Mouse (Mus musculus): ENCODE results near the gene Foxk1. TPM values are rescaled to one million over a fixed set of nuclear protein-coding genes. Genes with fewer than 3 reads are reported as not detected.
A peak's percentile ranks its signal among the peaks of the same experiment; 100 is the strongest.

Foxk1 gene
- total RNA-seq, 4 experiments from 2014 or later = 45.5 to 49.7 (median 48.7) TPM

- DNase-seq (ENCODE audit: low spot score in 2 of 2) = no peak
Measured at GRCm38 (mm10) chr5:142418419-142418818, 17.1 kb downstream of the Foxk1 start.

- DNase-seq (ENCODE audit: low spot score in 2 of 2) = no peak
Measured at GRCm38 (mm10) chr5:142420317-142420716, 19.0 kb downstream of the Foxk1 start.

DNA sequence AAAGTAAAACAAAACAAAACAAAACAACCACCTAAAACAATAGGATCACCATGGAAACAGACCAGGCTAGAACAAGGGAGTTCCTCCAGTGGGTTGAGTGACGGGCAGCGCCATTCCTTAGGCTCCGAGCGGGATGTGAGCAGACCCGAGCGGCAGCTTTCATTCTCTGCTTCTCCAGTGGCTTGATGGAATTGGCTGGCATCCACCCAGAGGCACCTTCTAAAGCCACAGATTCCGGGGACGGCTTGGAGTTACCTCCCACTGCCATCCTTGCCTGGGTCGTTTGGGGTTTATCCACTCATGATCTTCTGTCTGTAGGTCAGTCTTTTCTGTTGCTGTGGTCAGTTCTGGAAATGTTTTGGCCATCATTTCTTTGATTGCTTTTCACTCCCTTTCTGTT lies 19.6 kb downstream of the Foxk1 start:
- DNase-seq (ENCODE audit: low spot score in 2 of 2) = no peak

DNA sequence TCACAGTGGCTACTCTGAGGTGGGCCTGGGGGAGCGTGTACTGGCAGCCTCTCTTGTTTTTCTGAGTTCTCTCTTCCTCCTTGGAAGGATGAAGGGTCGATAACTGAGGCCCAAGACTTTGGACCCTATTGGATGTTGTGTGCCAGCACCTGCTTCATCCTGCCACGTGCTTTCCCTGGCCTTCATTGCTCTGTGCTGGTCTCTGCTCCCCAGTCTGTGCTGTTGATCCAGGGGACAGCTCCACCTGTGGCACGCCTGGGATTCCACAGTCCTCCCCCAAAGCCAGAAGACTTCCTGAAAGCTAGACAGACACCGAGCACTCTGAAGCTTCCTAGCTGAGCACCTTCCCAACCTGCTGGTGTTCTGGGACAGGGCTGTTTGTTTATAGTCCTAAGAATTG lies 20.6 kb downstream of the Foxk1 start:
- no peak for DNase-seq (ENCODE audit: low spot score in 2 of 2)

GRCm38 (mm10) chr5:142423141-142423540 lies 21.8 kb downstream of the Foxk1 start:
- no peak for DNase-seq (ENCODE audit: low spot score in 2 of 2)

DNA sequence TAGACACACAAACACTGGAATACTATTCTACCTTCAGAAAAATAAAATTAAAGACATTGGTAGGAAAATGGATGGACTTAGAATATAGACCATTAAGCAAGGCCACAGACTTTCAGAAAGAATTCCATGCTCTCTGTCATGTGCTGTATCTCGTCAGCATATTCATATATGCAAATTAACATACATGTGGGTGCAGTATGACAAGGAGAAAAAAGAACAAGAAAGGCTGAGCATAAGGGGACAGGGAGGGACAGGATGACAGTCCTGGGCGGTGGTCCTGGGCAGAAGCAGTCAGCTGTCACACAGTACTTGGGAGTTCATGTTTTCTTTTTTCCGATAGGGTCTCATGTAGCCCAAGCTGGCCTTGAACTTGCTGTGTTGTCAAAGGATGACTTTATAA lies 22.4 kb downstream of the Foxk1 start:
- no peak for DNase-seq (ENCODE audit: low spot score in 2 of 2)

- no peak for DNase-seq (ENCODE audit: low spot score in 2 of 2)
Measured at GRCm38 (mm10) chr5:142424627-142425349, 23.5 kb downstream of the Foxk1 start.

DNA sequence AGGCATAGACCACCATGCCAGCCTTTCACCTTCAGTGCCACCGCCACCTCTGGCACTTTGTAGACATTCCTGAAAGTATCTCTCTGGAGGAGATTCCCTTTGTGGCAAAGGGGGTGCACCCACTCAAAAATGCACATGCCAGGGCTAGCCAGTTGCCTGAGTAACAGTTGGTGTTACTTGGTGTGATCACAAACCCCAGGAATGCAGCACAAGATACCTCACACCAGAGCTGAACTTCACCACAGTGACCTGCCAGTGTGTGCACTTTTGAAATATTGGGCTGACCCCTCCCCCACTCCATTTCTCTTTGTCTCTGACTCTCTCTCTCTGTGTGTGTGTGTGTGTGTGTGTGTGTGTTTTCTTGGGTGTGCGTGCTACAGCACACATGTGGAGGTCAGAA lies 25.2 kb downstream of the Foxk1 start:
- DNase-seq (ENCODE audit: low spot score in 2 of 2) = no peak

DNA sequence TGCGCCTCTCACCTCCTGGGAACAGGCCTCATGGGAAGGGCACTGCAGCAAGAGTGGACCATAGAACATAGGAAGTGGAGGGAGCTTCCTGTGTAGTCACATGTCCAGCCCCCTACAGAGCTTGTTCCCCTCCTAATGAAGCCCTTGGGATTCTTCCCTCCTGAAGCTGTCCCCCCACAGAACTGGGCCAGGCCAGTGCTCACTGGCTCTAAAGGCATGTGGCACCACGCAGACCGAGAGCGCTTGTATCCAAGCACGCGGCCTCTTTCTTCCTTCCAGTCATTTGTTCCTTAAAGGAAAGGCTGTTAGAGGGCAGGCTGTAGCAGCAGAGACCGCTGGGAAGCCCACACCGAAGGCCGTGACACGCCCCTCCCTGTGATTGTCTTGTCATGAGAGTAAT lies 26.6 kb downstream of the Foxk1 start:
- no peak for DNase-seq (ENCODE audit: low spot score in 2 of 2)

DNA sequence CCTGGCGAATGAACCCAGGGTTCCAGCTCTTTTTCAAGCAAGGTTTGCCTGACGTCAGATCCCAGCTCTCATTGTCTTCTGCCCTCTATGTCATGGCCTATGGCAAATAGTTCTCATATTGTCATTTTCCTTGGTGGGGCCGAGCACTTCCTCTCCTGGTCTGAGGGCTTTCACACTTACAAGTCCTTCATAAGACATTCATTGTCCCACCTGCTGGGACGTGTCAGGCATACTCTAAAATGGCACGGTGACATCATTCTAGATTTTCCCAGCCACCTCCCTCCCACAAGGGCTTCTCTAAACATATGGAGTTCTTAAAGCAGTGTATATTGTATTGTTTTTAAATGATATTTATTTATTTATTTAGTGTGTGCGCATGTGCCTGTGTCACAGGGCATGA lies 27.4 kb downstream of the Foxk1 start:
- DNase-seq (ENCODE audit: low spot score in 2 of 2) = no peak

DNA sequence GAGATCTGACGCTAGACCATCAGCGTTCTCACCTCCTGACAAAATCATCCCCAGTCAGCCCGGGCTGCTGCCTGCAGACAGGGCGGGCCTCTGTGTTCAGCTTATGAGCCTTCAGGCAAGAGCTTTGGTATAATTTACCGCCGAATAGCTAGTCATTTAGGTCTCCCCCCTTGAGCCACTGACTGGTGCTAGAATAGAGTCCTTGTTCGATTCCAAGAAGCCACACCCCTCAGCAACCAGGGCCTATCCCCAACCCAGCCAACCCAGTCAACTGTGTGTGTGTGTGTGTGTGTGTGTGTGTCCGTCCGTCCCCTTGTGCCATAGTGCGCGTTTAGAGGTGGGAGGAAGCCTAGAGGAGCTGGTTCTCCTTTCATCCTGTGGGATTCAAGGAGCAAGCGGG lies 29.7 kb downstream of the Foxk1 start:
- DNase-seq (ENCODE audit: low spot score in 2 of 2) = no peak

DNA sequence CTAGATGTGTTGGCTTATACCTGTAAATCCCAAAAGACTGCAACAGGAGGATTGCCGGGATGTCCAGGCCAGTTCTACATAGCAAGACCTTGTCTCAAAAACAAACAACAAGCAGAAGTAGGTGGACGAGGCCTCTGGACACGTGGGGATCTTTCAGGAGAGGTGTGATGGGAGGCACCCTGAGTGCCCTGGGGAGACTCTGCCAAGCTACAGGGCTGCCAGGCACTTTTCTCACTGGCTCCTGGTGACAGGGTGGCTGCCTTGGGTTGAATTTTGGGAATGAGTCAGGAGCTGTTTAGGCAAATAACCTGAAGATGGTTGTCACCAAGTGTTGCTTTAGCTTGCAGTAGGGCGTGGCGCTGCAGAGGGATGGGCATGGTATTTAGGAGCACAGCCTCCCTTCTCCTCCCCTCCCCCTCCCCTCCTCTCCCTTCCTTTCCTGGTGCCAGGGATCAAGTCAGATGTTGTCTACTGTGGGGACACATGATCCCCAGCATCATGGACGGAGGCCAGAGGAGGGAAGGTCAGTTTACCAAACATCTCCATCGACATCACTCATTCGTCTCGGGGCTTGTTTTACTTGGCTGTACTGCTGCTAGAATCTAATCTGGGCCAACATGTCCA lies 30.6 kb downstream of the Foxk1 start:
- no peak for DNase-seq (ENCODE audit: low spot score in 2 of 2)

DNA sequence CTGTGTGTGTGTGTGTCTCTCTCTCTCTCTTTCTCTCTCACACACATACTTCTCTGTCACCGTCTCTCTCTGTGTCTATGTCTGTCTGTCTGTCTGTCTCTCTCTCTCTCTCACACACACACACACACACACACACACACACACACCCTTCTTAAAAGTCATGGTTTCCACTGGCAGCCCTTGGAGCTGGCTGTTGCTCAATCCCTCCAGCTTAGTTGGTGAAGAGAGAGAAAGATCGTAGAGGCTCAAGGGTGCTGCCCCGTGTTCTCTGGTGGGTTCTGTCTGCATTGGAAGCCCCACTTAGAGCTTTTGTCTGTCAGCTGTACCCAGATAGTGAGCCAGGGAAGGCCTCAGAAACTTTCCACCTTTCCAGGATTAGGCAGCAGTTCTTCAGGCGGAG lies 31.4 kb downstream of the Foxk1 start:
- no peak for DNase-seq (ENCODE audit: low spot score in 2 of 2)

DNA sequence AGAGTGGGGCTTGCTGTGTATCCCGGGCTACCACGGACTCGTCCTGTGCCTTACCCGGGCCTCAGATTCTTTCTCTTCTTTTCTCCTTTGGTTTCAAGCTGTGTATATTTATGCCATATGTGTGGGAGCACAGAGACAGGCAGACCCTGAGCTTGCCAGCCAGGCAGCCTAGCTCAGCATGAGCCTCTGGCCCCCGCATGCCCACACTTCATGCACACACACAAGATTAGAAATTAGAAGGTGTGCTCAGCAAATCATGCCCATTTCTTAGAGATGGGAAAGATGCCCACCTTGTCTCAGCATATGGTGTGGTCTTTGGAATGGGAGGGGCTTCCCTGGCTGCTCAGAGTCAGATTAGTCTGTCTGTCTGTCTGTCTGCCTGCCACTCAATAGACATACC lies 32.8 kb downstream of the Foxk1 start:
- DNase-seq (ENCODE audit: low spot score in 2 of 2) = peak; percentile 55 to 62

DNA sequence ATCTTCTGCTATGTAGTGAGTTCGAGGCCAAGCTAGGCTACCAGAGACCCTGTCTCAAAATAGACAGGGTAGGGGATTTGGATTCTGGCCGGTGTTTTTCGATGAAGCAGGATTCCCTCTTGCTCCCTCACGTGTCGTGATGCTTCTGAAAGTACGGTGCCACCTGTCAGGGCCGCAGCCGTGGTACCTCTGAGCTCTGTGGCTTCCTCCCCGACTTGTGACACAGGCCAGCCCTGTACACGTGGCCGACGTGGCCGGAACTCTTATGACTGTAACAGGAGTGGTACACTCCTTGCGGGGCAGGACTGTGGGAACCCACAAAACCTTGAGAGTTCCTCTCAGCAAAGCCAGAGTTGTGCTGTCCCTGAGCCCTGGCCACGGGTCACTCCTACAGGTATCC lies 34.4 kb downstream of the Foxk1 start:
- no peak for DNase-seq (ENCODE audit: low spot score in 2 of 2)

GRCm38 (mm10) chr5:142438380-142438938 lies 37.2 kb downstream of the Foxk1 start:
- DNase-seq (ENCODE audit: low spot score in 2 of 2) = peak in 1 of 2 experiments; percentile 52

GRCm38 (mm10) chr5:142439911-142440432 lies 38.7 kb downstream of the Foxk1 start:
- no peak for DNase-seq (ENCODE audit: low spot score in 2 of 2)

DNA sequence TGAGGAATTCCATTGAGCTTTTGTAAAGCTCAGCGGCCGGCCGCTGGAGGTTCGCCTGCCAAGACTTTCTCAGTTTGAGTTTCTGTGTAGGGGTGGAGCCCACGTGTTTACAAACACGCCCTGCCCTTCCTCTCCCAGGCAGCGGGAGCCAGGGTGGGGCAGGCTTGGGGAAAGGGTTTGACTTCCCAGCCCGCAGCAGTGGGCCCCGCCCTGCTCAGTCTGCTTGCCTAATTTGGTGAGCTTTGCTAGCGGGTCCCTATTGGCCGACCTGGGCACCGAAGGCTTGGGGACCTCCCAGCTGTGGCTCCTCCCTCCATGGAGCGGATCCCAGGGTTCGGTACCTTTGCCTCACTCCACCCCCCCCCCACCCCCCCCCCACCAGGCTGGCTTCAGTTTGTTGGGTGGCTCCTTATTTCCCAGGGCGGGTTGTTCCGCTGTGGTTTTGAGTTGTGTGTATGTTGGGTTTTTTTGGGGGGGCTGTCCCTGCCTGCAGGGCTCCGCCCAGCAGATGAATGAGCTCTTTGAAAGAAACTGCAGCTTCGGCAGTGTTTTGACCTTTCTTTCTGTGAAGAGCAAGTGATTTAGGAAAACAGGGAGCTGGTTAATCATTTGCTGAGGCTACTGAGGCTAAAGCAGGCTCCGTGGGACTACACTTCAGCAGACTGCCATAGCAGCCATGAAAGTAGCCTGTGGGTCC lies 39.3 kb downstream of the Foxk1 start:
- peak; percentile 65 to 70 for DNase-seq (ENCODE audit: low spot score in 2 of 2)

GRCm38 (mm10) chr5:142441332-142442044 lies 40.2 kb downstream of the Foxk1 start:
- no peak for DNase-seq (ENCODE audit: low spot score in 2 of 2)

- DNase-seq (ENCODE audit: low spot score in 2 of 2) = no peak
Measured at GRCm38 (mm10) chr5:142442045-142442440, 40.7 kb downstream of the Foxk1 start.

GRCm38 (mm10) chr5:142443514-142443913 lies 42.2 kb downstream of the Foxk1 start:
- DNase-seq (ENCODE audit: low spot score in 2 of 2) = no peak

Measured in layer of hippocampus, adult 8-10 months (tissue).